Mouse (Mus musculus): ENCODE data around the gene Eme2.

Eme2 gene

DNA sequence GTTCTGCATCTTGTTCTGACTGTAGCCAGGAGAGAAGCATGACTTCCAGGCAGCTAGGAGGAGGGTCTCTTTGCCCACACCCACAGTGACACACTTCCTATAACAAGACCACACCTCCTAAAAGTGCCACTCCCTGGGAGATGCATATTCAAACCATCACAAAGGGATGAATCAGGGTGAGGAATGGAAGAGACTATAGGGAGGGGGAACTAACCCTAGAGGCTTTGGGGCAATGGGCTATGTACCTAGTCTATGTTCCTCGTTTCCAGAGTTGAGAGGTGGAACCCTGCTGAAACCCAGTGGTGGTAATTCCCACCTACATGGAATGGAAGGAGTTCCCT, 20.5 kb downstream of the Eme2 start:
- no peak for DNase-seq

DNA sequence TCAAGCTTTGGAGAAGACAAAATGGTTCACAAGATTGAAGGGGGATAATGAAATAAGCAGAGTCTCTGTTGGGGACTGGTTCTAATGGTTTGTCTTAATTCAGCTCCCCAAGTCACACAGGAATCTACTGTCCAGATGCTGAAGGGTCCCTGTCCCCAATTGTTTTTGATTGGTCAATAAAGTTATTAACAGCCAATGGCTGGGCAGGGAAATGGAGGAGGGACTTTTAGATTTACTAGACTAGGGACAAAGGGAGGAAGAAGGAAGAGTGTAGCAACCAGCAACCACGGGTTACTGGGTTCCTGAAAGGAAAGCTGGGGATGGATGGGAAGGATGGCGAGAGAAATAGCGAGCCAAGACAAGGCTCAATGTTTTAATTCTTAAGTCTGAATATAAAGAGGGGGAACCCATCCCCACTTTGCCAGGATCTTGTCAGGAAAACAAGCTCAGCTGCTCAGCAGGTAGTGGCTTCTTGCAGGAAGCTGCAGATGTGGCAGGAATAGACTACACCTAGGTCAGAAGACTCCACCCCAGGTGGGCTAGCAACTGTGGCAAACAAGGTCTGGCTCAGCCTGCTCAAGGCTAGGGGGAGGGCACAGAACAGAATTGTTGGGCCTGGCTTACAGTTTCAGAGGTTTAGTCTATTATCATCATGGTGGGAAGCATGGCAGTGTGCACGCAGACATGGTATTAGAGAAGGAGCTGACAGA, 21.0 kb downstream of the Eme2 start:
- DNase-seq, result no peak

DNA sequence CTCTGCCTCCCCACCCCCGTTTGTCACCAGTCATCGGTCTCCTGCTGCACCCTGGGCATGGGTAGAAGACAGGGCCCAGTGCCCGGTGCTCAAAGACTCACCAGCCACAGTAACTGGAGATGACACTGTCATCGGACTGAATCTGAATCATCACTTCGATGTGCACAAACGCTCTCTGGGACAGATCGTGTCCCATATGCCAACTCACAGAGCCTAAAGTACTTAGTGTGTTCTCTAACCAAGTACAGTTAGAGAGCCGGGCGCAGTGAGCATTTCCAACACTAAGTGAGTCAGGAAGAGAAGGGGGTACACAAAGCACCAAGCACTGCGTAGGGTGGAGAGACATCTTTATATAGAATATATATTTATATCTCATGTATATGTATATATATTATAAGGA, 27.0 kb downstream of the Eme2 start:
- no peak for DNase-seq

DNA sequence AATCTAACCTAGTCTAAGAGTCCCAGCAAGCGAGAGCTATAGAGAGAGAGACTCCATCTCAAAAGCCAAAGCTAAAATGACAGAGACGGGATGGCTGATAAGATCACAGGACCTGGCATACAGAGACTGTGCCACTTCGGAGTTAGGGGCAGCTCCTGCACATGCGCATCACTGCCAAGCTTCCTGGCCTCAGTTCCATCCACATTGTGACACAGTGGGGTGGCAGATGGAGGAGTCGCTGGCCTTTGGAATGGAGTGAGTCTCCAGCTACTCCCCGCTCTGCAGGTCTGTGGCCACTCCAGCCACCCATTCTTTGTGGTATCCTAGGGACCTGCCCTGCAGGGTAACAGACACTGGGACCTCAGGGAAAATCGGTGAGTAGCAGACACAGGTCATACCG, 29.1 kb downstream of the Eme2 start, which contains the start of gene Igfals:
Gene Igfals (plus strand): TSS at position 222 of the 400 bp plus-strand sequence.
- DNase-seq, result no peak

DNA sequence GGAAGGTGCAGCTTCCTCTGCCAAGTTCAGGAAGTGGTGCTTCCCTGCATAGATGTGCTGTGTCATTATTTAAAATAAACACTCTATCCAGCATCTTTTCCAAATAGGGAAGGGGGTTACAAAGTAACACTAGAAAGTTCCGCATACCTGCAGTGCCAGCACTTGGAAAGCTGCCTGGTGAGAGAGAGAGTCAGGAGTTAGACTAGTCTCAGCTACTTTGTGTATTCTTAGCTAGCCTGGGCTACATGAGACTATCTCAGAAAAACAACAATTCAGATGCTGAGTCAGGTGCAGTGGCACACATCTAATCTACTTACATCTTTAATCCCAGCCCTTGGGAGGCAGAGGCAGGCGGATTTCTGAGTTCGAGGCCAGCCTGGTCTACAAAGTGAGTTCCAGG, 33.1 kb downstream of the Eme2 start:
- no peak for DNase-seq

DNA sequence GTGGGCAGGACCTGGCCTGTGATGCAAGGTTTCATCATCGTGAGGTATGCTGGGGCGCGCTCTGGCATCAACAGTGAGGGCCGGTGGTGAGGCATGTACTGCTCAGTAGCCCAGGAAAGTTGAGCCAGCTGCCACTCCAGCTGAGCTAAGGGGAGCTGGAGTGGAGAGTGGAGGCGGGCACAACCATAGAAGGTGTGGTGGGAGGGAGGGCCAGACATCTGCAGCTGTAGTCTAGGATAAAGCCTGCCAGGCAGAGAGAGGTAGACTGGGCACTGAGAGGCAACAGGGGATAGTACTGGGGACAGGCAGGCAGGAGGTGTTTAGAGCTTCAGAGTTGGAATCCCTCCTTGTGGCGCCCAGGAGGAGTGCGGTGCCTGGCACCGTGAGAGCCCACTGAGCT, 34.8 kb downstream of the Eme2 start:
- DNase-seq, result no peak

DNA sequence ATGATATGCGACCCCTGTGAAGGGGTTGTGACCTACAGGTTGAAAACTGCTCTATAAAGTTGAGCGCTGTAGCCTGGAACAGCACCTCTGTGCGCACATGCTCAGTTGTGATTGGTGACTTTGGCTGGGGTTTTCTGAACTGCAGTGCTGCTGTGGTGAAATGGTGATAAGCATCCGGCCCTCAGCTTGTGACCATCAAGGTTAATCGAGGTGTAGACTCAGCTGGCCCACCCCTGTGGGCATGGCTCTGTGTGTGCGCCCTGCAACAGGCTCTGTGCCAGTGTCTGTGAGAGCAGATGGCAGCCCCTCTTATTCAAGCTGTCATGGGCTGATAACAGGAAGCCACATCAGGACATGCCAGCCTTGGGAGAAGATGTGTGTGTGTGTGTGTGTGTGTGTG, 35.9 kb downstream of the Eme2 start:
- DNase-seq, result no peak

DNA sequence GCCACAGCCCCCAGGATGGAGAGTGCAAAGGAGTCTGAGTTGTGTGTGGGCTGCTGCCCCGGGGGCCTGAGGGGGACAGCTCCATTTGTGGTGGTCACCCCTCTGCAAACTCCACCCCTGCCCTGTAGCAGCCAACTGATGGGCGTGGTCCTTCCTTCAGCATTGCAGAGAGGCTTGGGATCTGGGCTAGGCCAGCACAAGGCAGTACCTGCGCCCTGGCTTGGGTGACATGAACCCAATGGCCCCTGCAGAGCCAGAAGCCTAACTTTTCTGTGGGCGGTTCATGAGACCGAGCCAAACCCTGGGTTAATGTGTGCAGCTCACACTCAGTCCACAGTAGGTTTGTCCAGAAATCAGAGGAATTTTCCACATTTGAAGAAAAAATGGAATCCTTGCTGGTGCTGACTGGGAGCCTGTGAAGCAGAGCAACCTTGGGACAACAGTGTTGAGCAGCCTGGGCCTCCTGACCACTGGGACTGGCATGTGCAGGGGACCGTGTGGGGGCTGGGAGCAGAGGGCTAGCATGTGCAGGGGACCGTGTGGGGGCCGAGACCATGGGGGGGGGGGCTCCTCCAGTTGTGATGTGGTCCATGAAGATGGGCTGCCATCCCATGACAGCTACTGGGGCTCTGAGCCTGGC, 36.9 kb downstream of the Eme2 start:
- peak; percentile 58 for DNase-seq

DNA sequence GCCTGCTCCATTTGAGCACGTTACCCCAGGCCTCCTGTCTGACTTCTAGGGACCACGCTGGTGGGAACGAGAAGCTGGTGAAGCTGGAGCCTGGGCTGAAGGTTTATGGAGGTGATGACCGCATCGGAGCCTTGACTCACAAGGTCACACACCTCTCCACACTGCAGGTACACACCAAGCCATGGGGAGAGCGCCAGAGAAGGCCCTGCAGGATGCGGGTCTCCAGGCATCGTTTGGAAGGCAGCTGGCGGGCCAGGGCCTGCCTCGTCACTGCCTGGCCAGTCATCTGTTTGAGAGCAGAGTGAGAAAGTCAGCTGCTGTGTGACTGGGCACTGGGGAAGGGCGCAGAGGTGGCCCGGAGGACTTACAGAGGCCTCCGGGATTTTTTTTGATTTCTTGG, 38.3 kb downstream of the Eme2 start:
- no peak for DNase-seq

DNA sequence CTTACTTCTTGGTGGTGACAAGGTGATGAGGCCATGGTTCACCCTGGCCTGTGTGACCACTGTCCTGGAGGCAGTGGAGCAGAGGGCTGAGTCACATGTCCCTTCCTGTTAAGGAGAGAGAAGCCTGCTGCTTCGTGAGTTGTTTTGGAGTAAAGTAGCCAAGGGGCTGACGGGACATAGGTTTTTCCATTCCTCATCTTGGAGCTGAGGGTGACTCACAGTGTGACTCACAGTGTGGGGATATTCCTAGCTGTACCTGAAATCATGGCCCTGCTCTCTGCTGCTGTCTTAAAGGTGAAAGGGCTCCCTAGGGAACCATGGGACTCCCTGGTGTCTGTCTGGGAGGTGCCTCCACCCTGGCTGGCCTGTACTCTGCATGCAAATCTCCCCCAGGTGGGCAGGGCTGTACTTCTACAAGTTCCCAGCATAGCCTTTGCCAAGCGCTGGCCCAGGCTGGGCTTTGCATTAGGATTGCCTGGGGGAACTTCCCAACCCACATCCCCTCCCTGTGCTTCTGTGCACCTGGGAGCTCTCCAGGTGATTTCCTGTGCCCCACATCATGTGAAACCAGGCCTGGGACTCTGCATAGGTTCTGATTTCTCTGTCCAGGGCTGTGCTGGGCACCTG, 38.9 kb downstream of the Eme2 start:
- DNase-seq, result no peak

DNA sequence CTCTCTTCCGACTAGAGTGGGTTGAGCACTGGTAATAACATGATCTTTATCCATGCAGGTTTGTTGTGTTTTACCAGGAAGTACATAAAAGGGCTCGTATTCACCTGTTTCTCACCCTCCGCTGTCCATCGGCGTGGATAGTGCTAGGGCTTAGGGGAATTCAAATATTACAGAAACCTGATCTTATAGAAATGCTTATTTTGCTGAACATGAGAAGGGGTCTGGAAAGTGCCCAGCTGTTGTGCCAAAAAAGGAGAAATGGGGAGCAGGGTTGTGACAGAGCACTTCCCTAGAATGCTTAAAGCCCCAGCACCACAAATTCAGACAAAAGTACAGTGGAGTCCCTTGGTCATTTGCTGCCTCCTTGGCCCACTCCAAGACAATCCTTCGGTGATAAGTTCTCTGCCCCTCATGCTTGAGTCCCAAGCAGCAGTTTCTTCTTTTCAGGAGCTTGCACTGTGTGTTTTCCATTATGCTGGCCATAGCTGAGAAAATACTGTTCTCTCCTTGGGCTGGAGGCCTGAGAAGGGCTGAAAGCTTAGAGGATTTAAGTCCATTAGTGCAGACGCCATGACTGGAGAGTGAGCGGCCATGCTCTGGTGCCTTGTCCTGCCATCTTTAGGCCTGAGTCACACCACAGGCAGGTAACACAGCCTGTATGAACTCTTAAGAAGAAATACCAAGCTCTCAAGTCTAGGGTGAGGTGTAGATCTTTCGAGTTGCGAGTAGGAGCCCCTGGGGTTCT, 43.3 kb downstream of the Eme2 start:
- DNase-seq, result no peak

DNA sequence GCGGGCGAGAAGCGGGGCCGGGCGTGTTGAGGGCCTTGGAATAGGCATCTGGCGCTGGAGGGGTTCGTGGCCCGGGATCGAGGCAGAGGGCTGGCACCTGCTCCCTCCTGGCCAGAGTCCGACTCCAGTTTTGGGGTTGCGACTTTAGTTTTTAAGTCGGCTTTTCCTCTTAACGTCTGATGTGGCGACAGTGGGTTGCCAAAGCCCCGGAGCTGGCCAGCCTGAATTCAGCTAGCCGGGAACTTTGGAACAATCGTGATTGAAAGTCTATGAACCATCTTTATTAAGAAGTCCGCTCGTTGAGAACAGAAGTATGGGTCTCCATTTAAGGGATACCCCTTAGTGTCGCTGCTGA, 44.1 kb downstream of the Eme2 start:
- DNase-seq, result no peak

DNA sequence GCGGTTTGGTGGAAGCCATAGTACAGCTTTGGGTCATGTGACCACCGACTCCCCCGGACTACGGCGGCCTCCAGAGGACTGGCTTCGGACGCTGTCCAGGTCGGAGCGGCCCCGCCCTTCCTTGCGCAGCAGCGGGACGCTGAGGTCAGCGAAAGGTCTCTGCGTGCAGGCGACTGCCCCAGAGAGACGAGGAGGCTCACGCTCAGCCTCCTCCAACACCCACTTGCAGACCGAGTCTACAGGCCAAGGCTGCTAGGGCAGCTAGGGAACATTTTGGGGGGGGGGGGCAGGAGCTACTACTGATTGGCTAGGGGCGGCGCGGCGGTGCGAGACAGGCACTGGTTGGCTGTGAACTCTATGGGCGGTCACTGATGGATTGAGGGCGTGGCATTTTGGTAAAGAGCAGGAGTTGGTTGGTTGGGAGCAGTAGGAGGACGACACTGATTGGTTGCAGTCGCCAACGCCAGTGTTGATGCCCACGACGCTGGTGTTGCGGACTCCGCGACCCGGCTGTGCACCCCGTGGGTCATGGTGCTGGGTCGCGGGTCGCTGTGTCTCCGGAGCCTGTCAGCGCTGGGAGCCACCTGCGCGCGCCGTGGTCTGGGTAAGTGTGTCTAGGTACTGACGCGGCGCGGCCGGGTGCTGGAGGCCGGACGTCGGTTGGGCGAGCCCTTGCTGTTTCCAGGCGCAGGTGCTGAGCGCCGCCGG, 44.7 kb downstream of the Eme2 start, which contains the start of gene Fahd1:
Gene Fahd1 (minus strand): TSS at position 300 of the 708 bp plus-strand sequence.
- DNase-seq, result peak; percentile 97

DNA sequence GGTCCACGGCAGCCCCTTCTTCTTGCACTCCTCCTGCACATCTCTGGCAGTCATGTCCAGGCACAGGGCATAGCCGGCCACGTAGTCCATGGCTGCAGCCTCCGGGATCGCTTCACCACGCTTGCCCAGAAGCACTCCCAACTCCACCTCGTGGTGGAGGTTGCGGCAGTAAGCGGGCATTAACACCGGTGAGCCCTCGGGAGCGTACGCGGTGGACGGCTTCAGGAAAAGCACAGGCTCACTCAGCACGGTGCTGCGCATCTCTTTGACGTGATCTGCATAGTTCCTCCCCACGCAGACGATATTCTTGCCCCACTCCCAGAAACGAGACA, 45.2 kb downstream of the Eme2 start:
- DNase-seq, result no peak

DNA sequence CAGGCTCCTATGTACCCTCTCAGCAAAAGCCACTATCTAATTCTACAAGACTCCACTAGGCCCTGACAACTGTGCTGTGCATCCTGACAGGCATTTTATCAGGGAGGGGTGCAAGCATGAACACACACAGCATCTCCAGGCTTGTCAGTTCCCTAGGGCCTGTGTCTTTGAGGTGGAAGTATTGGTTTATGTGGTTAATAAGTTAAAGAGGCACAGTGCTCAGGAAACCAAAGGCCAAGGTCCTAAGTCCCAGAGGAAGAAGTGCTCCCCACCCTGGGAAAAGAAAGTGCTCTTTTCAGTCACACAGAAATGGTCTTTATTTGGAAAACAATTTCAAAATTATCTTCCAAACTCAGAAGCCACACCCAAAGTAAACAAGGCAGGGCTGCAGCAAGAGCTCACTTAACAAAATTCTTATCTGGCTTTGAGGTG, 46.3 kb downstream of the Eme2 start:
- DNase-seq, result no peak

DNA sequence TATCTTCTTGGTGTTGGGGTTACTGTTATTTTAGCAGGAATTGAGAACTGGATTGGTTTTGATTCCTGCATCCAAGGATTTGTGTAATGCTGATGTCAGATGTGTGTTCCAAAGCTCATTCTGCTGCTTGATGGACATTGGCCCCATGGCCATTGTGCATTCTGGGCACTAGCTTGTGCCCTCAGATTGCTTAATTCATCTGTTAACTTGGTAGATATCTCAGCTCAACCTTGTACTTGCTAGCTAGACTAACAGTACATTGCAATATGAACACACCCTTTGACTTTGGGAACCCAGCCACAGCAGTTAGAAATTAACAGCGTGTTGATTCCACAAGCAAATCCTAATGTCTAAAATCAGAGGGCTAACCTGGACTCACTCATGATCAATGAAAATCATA, 47.5 kb downstream of the Eme2 start:
- DNase-seq, result no peak

DNA sequence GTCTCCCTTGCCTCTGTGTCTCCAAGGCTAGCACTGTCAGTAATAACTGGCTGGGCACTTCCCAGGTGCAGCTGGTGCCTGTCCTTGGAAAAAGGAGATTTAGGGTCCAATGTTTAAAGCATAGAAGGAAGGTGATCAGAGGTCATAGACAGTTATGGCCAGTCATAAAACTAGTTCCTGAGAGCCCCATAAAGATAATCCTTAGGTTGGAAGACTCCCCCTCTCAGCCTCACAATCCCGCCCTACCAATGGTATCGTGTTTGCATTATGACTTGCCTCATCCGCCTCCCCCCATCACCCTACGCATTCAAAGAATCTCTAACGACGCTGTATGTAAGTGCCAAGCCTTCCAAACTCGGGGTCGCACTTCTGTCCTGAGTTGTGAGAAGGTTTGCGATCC, 50.4 kb downstream of the Eme2 start:
- DNase-seq, result no peak

DNA sequence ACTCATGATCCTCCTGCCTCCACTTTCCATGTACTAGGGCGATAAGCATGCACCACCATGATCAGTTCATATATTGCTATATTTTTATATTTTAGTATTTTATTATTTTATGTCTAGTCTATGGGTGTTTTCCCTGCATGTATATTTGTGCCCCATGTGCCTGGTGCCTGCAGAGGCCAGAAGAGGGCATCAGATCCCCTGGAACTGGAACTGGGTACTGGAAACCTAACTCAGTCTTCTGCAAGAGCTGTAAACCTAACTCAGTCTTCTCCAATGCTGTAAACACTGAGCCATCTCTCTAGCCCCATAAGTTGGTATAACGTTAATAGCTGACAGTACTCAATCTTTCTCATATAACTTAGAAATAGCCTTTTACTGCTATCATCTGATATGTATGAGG, 52.3 kb downstream of the Eme2 start:
- no peak for DNase-seq

DNA sequence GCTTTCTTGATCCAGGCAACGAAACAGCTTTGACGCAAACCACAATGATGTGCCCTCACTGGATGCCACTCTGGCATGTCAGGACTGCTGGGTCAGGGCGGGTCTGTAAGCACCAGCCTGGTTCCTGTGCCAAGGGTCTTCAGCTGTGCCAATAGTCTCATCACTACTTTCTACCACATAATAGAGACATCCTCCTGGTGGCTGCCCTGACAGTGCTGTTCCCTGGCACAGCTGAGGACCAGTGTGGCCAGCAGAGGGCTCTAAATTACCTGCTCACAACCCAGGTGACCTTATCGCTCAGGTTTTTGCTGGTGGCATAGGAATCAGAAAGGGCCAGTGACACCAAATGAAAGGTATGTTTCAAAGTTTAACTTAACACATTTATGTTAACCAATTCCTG, 53.8 kb downstream of the Eme2 start:
- DNase-seq, result peak; percentile 55

DNA sequence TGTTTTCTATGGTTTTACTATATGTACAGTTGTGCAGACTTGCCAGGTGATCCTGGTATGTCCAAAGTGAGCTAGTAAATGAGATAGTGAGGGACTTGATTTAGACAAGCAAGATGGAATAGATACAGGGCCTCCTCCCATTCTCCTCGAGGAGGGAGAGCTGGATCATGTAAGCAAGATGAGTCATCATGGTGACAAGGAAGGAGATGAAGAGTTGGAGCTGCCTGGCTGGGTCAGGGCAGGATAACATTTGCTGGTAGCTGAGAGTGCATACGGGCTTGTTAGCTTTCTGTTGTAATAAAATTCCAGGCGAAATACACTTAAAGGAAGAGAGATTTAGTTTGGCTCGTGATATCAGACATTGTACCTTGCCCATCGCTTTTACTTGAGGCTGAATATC, 54.5 kb downstream of the Eme2 start:
- DNase-seq, result no peak

DNA sequence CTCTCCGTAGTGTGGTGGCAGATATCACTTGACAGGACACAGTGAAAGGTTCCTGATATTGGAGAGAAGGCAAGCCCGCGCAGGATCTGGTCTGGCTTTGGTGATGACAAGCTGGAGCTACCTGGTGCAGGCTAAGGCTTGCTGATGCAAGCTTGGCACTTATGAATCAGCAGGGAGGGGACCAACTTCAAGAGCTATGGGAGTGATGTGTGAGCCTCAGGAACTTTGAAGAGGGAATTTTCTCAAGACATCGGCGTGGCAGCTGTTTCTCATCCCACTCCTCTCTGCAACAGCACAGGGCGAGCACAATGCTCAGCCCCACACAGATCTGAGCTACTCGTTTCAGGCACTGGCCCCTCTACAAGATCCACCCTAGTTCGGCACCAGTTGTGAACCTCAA, 55.0 kb downstream of the Eme2 start, which contains the start of gene Hagh:
Gene Hagh (plus strand): TSS at position 302 of the 400 bp plus-strand sequence.
- no peak for DNase-seq
